Mouse (Mus musculus) heart, embryonic 16.5 days (tissue): Measurements from ENCODE around the gene D2hgdh. TPM values are rescaled to one million over a fixed set of nuclear protein-coding genes. Genes with fewer than 3 reads are reported as not detected.
A peak's percentile ranks its signal among the peaks of the same experiment; 100 is the strongest.

Source experiments
- ATAC-seq: fragments of 200-750 bp; cut with Nextera tagmentation; replicated peaks from 2 replicates; pipeline ENCODE4 v1.8.0; 2017; ENCODE audit warnings: moderate number of reproducible peaks; ENCODE audit not compliant: insufficient read depth, low FRiP score; ENCODE audit errors: extremely low read depth
- H3K27ac ChIP-seq: fragments of 300-500 bp; sonication (generic); 2 replicates; pipeline ENCODE4 v1.5.1; 2014; ENCODE audit warnings: mild to moderate bottlenecking, low read length, control low read depth, moderate library complexity
- H3K27me3 ChIP-seq: fragments of 300-500 bp; sonication (generic); 2 replicates; pipeline ENCODE4 v1.6.1; 2014; ENCODE audit warnings: low read length, mixed read lengths; ENCODE audit not compliant: control insufficient read depth, insufficient read depth
- H3K36me3 ChIP-seq: fragments of 300-500 bp; sonication (generic); 2 replicates; pipeline ENCODE4 v1.6.1; 2014; ENCODE audit not compliant: control insufficient read depth, insufficient read depth
- H3K4me1 ChIP-seq: fragments of 300-500 bp; sonication (generic); 2 replicates; pipeline ENCODE4 v1.6.1; 2014; ENCODE audit warnings: low read length, mixed read lengths; ENCODE audit not compliant: control insufficient read depth, insufficient read depth
- H3K4me2 ChIP-seq: fragments of 300-500 bp; sonication (generic); 2 replicates; pipeline ENCODE4 v1.6.1; 2014; ENCODE audit warnings: low read depth, mild to moderate bottlenecking, control low read depth, low read length
- H3K4me3 ChIP-seq: fragments of 300-500 bp; sonication (generic); 2 replicates; pipeline ENCODE4 v1.5.1; 2014; ENCODE audit warnings: mild to moderate bottlenecking, control low read depth, low read length
- H3K9ac ChIP-seq: fragments of 300-500 bp; sonication (generic); 2 replicates; pipeline ENCODE4 v1.6.1; 2014; ENCODE audit warnings: low read length, control low read depth
- H3K9me3 ChIP-seq: fragments of 300-500 bp; sonication (generic); replicated peaks from 2 replicates; pipeline ENCODE4 v1.6.1; 2016; ENCODE audit warnings: low read length; ENCODE audit not compliant: control insufficient read depth
- WGBS: fragments of 180-500 bp; shearing (Covaris S2); extraction: QIAGEN DNeasy Blood & Tissue Kit; methylation state at CpG from one replicate; pipeline ENCODE4 v1.1.7; 2014; 5-methylcytosine and 5-hydroxymethylcytosine counted together
- polyA plus RNA-seq: library from polyadenylated mRNA; unstranded; fragments of >200 nt; fragmentation: Nextera tagmentation; extraction: Ambion mirVana; gene quantifications from 2 replicates; pipeline ENCODE4 v1.2.1, GENCODE M21; 2015

Gene D2hgdh
- 17.9 and 18.5 TPM in 2 replicates for polyA plus RNA-seq

DNA sequence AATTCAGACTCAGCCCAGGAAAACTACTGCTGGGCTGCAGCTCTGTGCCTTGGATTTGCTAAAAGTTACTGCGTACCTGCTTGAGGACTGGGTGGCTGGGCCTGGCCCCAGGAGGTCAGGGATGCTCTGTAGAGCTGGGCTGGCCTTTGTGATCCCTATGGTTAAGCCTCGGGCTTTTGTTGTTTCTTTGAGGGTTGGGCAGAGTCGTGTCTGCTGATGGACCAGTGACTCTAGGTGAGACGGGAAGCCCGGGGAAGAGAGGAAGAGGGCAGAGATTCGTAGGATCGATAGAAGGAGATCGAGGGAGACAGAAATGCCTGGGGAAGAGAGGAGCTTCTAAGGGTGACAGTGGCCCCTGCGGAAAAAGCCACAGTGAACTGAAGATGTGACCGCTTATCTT is at the start of gene D2hgdh:
D2hgdh (plus strand) TSS at position 301 of the 400 bp plus-strand sequence.
- Histone ChIP-seq H3K27ac (peak within 1 kb of the TSS; percentile 91), H3K4me1 (peaks cover 12% of the 10 kb centered on the region), H3K9me3 (no peaks in the 10 kb centered on the region), H3K27me3 (no peaks in the 10 kb centered on the region), H3K9ac (peak within 1 kb of the TSS; percentile 80), H3K36me3 (peaks cover 8% of the 10 kb centered on the region), H3K4me2 (peak within 1 kb of the TSS; percentile 85), H3K4me3 (peak within 1 kb of the TSS; percentile 66)
- no peak for ATAC-seq
- 10% methylated on average over 10 of the region's 10 CpGs for WGBS

GRCm38 (mm10) chr1:93776686-93777085 is 48.0 kb upstream of the D2hgdh start:
- H3K36me3 ChIP-seq, result peaks cover 53% of the 10 kb centered on the region
- WGBS, result 92% methylated on average over 5 of the region's 5 CpGs
- no peak overlapping the region for H3K4me3 ChIP-seq
- H3K27ac ChIP-seq, result no peak overlapping the region
- H3K4me1 ChIP-seq, result no peaks in the 10 kb centered on the region
- no peak overlapping the region for H3K4me2 ChIP-seq
- H3K9me3 ChIP-seq, result no peaks in the 10 kb centered on the region
- ATAC-seq, result no peak
- H3K27me3 ChIP-seq, result no peaks in the 10 kb centered on the region
- H3K9ac ChIP-seq, result no peak overlapping the region

DNA sequence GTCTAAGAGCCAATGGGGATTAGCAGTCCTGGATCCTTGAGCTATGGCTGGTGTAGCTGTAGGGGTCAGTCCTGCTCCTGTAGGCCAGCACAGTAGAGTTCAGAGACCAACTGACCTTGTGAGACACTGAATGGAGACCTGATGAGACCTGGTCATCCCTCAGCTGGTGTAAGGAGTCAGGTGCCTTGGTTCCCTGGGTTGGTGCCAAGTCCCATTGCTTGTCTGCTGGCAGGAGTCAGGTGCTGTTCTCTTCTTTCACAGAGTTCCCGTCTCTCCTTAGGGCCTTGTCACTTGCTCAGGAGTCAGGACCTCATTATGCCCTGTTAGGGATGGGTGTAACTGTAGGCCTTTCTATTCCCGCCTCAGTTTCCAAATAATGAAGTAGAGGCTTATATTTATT is 37.8 kb upstream of the D2hgdh start:
- peaks cover 60% of the 10 kb centered on the region for H3K36me3 ChIP-seq
- H3K9ac ChIP-seq, result no peak overlapping the region
- no peak for ATAC-seq
- no peaks in the 10 kb centered on the region for H3K9me3 ChIP-seq
- no peaks in the 10 kb centered on the region for H3K4me1 ChIP-seq
- no peak overlapping the region for H3K4me3 ChIP-seq
- WGBS, result 65% methylated on average over 2 of the region's 2 CpGs
- no peak overlapping the region for H3K4me2 ChIP-seq
- H3K27ac ChIP-seq, result no peak overlapping the region
- H3K27me3 ChIP-seq, result no peaks in the 10 kb centered on the region

DNA sequence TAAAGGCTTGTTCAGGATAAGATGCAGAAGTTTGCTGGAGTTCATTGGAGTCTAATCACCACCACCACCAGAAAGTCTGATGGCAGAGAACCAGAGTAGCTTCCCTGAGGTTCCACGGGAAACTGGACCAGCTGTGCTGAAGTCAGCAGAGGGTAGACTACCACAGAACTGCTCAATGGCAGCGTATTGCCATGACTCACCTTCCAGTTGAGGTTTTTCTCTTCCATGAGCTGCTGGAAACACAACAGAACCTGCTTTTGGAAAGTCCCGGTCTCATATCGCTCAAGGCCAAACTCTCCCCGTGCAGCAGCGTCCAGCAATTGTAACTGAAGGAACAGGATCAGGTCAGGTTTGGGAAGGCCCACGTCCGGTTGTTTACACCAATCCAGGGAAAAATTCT is 30.2 kb upstream of the D2hgdh start:
- no peak overlapping the region for H3K27ac ChIP-seq
- no peak overlapping the region for H3K9ac ChIP-seq
- ATAC-seq, result no peak
- H3K4me1 ChIP-seq, result peaks cover 4% of the 10 kb centered on the region
- no peak overlapping the region for H3K4me2 ChIP-seq
- H3K36me3 ChIP-seq, result peaks cover 53% of the 10 kb centered on the region
- H3K9me3 ChIP-seq, result no peaks in the 10 kb centered on the region
- no peak overlapping the region for H3K4me3 ChIP-seq
- 93% methylated on average over 8 of the region's 8 CpGs for WGBS
- H3K27me3 ChIP-seq, result no peaks in the 10 kb centered on the region

DNA sequence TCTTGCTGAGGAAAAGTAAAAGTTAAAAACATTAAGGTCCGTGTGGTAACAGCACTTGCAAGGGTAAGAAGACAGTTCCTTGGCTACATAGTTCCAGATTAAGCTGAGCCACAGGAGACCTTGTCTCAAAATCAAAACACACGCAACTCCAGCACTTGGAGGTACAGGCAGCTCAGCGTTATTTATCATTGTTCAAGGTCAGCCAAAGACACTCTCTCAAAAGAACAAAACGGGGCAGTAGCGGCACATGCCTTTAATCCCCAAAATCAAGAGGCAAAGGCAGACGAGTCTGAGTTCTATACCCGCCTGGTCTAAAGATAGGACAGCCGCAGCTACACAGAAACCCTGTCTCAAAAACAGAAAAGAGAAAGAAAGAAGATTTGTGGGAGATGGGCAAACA is 28.8 kb upstream of the D2hgdh start:
- Histone ChIP-seq H3K4me3 (no peak overlapping the region), H3K9ac (no peak overlapping the region), H3K36me3 (peaks cover 52% of the 10 kb centered on the region), H3K4me1 (peaks cover 7% of the 10 kb centered on the region), H3K27me3 (no peaks in the 10 kb centered on the region), H3K9me3 (no peaks in the 10 kb centered on the region), H3K4me2 (peak overlapping the region; percentile 13; the same call in 1 of the 2 replicates), H3K27ac (0 out of 2 replicates have a peak overlapping the region, but pooled peaks have one; percentile 6)
- WGBS, result 51% methylated on average over 8 of the region's 8 CpGs
- no peak for ATAC-seq

- 71% methylated on average over 21 of the region's 21 CpGs for WGBS
- H3K4me1 ChIP-seq, result peaks cover 37% of the 10 kb centered on the region
- peak overlapping the region; percentile 89 for H3K9ac ChIP-seq
- H3K27ac ChIP-seq, result peak overlapping the region; percentile 93
- H3K4me2 ChIP-seq, result peak overlapping the region; percentile 94
- no peaks in the 10 kb centered on the region for H3K27me3 ChIP-seq
- no peak for ATAC-seq
- no peaks in the 10 kb centered on the region for H3K9me3 ChIP-seq
- peaks cover 13% of the 10 kb centered on the region for H3K36me3 ChIP-seq
- H3K4me3 ChIP-seq, result peak overlapping the region; percentile 87
These were observed 23.8 kb upstream of the D2hgdh start for GRCm38 (mm10) chr1:93800670-93801503.

- H3K9ac ChIP-seq, result peak within 1 kb of the TSS; percentile 89
- H3K27ac ChIP-seq, result peak within 1 kb of the TSS; percentile 93
- H3K4me3 ChIP-seq, result peak within 1 kb of the TSS; percentile 87
- H3K9me3 ChIP-seq, result no peaks in the 10 kb centered on the region
- no peaks in the 10 kb centered on the region for H3K27me3 ChIP-seq
- under 1% methylated on average over 42 of the region's 42 CpGs for WGBS
- peaks cover 22% of the 10 kb centered on the region for H3K36me3 ChIP-seq
- peak within 1 kb of the TSS; percentile 94 for H3K4me2 ChIP-seq
- peaks cover 35% of the 10 kb centered on the region for H3K4me1 ChIP-seq
- peak; percentile 47 for ATAC-seq
These were observed 22.9 kb upstream of the D2hgdh start, which contains the start of gene Dtymk for GRCm38 (mm10) chr1:93801741-93802238. Dtymk (minus strand) TSS chr1:93801934.

DNA sequence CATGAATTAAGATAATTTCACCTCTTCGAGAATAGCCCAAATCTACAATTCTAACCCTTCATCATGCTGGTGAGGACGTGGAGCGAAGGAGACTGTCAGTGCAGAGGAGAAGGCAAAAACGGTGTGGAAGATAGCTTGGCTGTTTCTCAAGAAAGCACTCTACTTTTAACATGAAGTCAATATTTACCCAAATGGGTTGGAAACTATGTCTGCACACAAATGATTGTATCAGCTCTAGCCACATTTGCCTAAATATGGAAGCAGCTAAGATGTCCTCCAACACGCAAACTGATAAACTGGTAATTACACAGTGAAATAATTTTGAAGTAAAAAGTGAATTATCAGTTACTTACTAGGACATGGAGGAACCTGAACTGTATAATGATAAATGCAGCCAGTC is 21.9 kb upstream of the D2hgdh start:
- Histone ChIP-seq H3K36me3 (peaks cover 25% of the 10 kb centered on the region), H3K27ac (peak overlapping the region; percentile 96), H3K4me1 (peaks cover 35% of the 10 kb centered on the region), H3K4me3 (no peak overlapping the region), H3K9me3 (no peaks in the 10 kb centered on the region), H3K9ac (peak overlapping the region; percentile 86), H3K27me3 (no peaks in the 10 kb centered on the region), H3K4me2 (peak overlapping the region; percentile 94)
- ATAC-seq, result no peak
- WGBS, result 74% methylated on average over 5 of the region's 5 CpGs
